Mouse (Mus musculus) bone marrow macrophage, adult 2 months (primary cell): Measurements from ENCODE around the gene Cd5. TPM values are rescaled to one million over a fixed set of nuclear protein-coding genes. Genes with fewer than 3 reads are reported as not detected.

Experiments
- H3K27ac ChIP-seq: 2 replicates; pipeline ENCODE4 v1.5.1; 2012; ENCODE audit warnings: low read depth, low read length; ENCODE audit not compliant: insufficient read depth
- H3K4me1 ChIP-seq: 2 replicates; pipeline ENCODE4 v1.6.1; 2012; ENCODE audit warnings: low read length; ENCODE audit not compliant: control insufficient read depth, insufficient read depth
- H3K4me3 ChIP-seq: 2 replicates; pipeline ENCODE4 v1.5.1; 2012; ENCODE audit warnings: mild to moderate bottlenecking, low read length, moderate library complexity; ENCODE audit not compliant: insufficient read depth
- CTCF ChIP-seq: IDR thresholded peaks from 2 replicates; pipeline ENCODE4 v1.5.1; 2012; ENCODE audit warnings: low read depth, mild to moderate bottlenecking, low read length, moderate library complexity
- POLR2A ChIP-seq: IDR thresholded peaks from 2 replicates; pipeline ENCODE4 v1.6.1; 2012; ENCODE audit warnings: mild to moderate bottlenecking, low read depth, low read length, borderline replicate concordance
- polyA plus RNA-seq: library from polyadenylated mRNA; stranded (reverse); fragments of >200 nt; gene quantifications from 2 replicates; pipeline ENCODE4 v1.2.4, GENCODE M21; 2012; ENCODE audit not compliant: missing spikeins, insufficient read depth, insufficient read length

Cd5 gene
- polyA plus RNA-seq, 1 experiment, result not detected

- Histone ChIP-seq H3K4me1 (peaks cover 17% of the 10 kb centered on the region), H3K27ac (no peak overlapping the region), H3K4me3 (no peak overlapping the region)
- TF ChIP-seq POLR2A (no peak), CTCF (no peak)
These were observed 53.1 kb downstream of the Cd5 start for GRCm38 (mm10) chr19:10685727-10686126.

- peaks cover 12% of the 10 kb centered on the region for H3K4me1 ChIP-seq
- no peak overlapping the region for H3K4me3 ChIP-seq
- no peak overlapping the region for H3K27ac ChIP-seq
- TF ChIP-seq CTCF (no peak), POLR2A (no peak)
These were observed 53.7 kb downstream of the Cd5 start for GRCm38 (mm10) chr19:10685081-10685480.

- Histone ChIP-seq H3K4me1 (no peaks in the 10 kb centered on the region), H3K27ac (no peak overlapping the region), H3K4me3 (no peak overlapping the region)
- TF ChIP-seq CTCF, result no peak
- no peak for TF ChIP-seq POLR2A
These were observed 57.2 kb downstream of the Cd5 start for GRCm38 (mm10) chr19:10681571-10681970.

GRCm38 (mm10) chr19:10678772-10679067 lies 60.1 kb downstream of the Cd5 start:
- Histone ChIP-seq H3K4me1 (no peaks in the 10 kb centered on the region), H3K27ac (no peak overlapping the region), H3K4me3 (no peak overlapping the region)
- no peak for TF ChIP-seq CTCF
- TF ChIP-seq POLR2A, result no peak

- TF ChIP-seq CTCF, result peak; percentile 84
- TF ChIP-seq POLR2A, result no peak
These were observed 60.7 kb downstream of the Cd5 start, which contains the start of gene Pga5 for GRCm38 (mm10) chr19:10677915-10678771. Pga5 (minus strand) TSS chr19:10678071.

GRCm38 (mm10) chr19:10676656-10677055 lies 62.1 kb downstream of the Cd5 start:
- Histone ChIP-seq H3K4me1 (no peaks in the 10 kb centered on the region), H3K4me3 (no peak overlapping the region)

More at GRCm38 (mm10) chr19:10677915-10678771, 60.7 kb downstream of the Cd5 start, which contains the start of gene Pga5:
- Histone ChIP-seq H3K4me3 (no peak within 1 kb of the TSS), H3K4me1 (no peaks in the 10 kb centered on the region), H3K27ac (no peak within 1 kb of the TSS)

GRCm38 (mm10) chr19:10673275-10673674 lies 65.5 kb downstream of the Cd5 start:
- H3K4me1 ChIP-seq, result no peaks in the 10 kb centered on the region
- TF ChIP-seq CTCF (no peak), POLR2A (no peak)

More at GRCm38 (mm10) chr19:10676656-10677055, 62.1 kb downstream of the Cd5 start:
- no peak for TF ChIP-seq CTCF
- TF ChIP-seq POLR2A, result no peak
- H3K27ac ChIP-seq, result no peak overlapping the region

GRCm38 (mm10) chr19:10671854-10672417 lies 66.9 kb downstream of the Cd5 start:
- no peak overlapping the region for H3K4me3 ChIP-seq
- H3K4me1 ChIP-seq, result no peaks in the 10 kb centered on the region
- no peak for TF ChIP-seq POLR2A
- no peak for TF ChIP-seq CTCF
- H3K27ac ChIP-seq, result no peak overlapping the region

More at GRCm38 (mm10) chr19:10673275-10673674, 65.5 kb downstream of the Cd5 start:
- H3K4me3 ChIP-seq, result no peak overlapping the region
- no peak overlapping the region for H3K27ac ChIP-seq

- no peak overlapping the region for H3K27ac ChIP-seq
- H3K4me3 ChIP-seq, result no peak overlapping the region
- H3K4me1 ChIP-seq, result no peaks in the 10 kb centered on the region
- TF ChIP-seq CTCF (no peak), POLR2A (no peak)
These were observed 67.5 kb downstream of the Cd5 start for GRCm38 (mm10) chr19:10671319-10671718.

Other genes with a start within 250 kb of the Cd5 start
- gene Cpsf7, start 213.7 kb downstream of the Cd5 start, polyA plus RNA-seq, result 62.0 and 62.8 TPM in 2 replicates
- 47.0 and 51.9 TPM in 2 replicates for gene Sdhaf2, start 212.9 kb downstream of the Cd5 start, polyA plus RNA-seq
- 6.6 and 7.8 TPM in 2 replicates for gene Tmem216, start 182.8 kb downstream of the Cd5 start, polyA plus RNA-seq
- 30.1 and 34.2 TPM in 2 replicates for gene Cyb561a3, start 161.8 kb downstream of the Cd5 start, polyA plus RNA-seq
- gene Tmem138, start 161.6 kb downstream of the Cd5 start, polyA plus RNA-seq, result 8.4 and 10.6 TPM in 2 replicates
- gene Ddb1, start 133.7 kb downstream of the Cd5 start, polyA plus RNA-seq, result 85.9 and 103 TPM in 2 replicates
- gene Tkfc, start 133.3 kb downstream of the Cd5 start, polyA plus RNA-seq, result 4.9 and 7.1 TPM in 2 replicates
- not detected in 2 replicates for gene Vwce, start 104.8 kb downstream of the Cd5 start, polyA plus RNA-seq
- gene Pga5, start 60.9 kb downstream of the Cd5 start, polyA plus RNA-seq, result not detected in 2 replicates
- 39.9 and 41.7 TPM in 2 replicates for gene Vps37c, start 50.3 kb downstream of the Cd5 start, polyA plus RNA-seq
- gene Cd6, start 91.1 kb upstream of the Cd5 start, polyA plus RNA-seq, result not detected in 2 replicates
- gene Slc15a3, start 100.7 kb upstream of the Cd5 start, polyA plus RNA-seq, result 93.7 and 94.6 TPM in 2 replicates
- 2.1 and 3.1 TPM in 2 replicates for gene Tmem132a, start 130.9 kb upstream of the Cd5 start, polyA plus RNA-seq
- 75.4 and 80.6 TPM in 2 replicates for gene Tmem109, start 143.0 kb upstream of the Cd5 start, polyA plus RNA-seq
- gene Prpf19, start 156.2 kb upstream of the Cd5 start, polyA plus RNA-seq, result 41.4 and 51.6 TPM in 2 replicates
- gene Zp1, start 181.6 kb upstream of the Cd5 start, polyA plus RNA-seq, result not detected in 2 replicates
- not detected in 2 replicates for gene Ptgdr2, start 198.2 kb upstream of the Cd5 start, polyA plus RNA-seq
- 11.1 and 11.6 TPM in 2 replicates for gene Ccdc86, start 210.3 kb upstream of the Cd5 start, polyA plus RNA-seq
- gene Ms4a10, start 235.7 kb upstream of the Cd5 start, polyA plus RNA-seq, result not detected in 2 replicates